Mouse (Mus musculus) kidney, postnatal 14 days (tissue): ENCODE data around the gene Irak3.
A peak's percentile ranks its signal among the peaks of the same experiment; 100 is the strongest.
"Not testable (repeated sequence)": the region's sequence is repeated elsewhere in the genome, so short reads cannot be mapped to it uniquely, and the experiment has no call there.

ENCODE experiments used
- DNase-seq: peaks from one replicate; pipeline ENCODE4 v3.0.0; 2022; ENCODE audit warnings: mixed read lengths

The Irak3 gene

GRCm38 (mm10) chr10:120201961-120202402 is at the start of gene Irak3:
TSS of gene Irak3 (minus strand) at chr10:120202130.
- DNase-seq: peak; percentile 85

DNA sequence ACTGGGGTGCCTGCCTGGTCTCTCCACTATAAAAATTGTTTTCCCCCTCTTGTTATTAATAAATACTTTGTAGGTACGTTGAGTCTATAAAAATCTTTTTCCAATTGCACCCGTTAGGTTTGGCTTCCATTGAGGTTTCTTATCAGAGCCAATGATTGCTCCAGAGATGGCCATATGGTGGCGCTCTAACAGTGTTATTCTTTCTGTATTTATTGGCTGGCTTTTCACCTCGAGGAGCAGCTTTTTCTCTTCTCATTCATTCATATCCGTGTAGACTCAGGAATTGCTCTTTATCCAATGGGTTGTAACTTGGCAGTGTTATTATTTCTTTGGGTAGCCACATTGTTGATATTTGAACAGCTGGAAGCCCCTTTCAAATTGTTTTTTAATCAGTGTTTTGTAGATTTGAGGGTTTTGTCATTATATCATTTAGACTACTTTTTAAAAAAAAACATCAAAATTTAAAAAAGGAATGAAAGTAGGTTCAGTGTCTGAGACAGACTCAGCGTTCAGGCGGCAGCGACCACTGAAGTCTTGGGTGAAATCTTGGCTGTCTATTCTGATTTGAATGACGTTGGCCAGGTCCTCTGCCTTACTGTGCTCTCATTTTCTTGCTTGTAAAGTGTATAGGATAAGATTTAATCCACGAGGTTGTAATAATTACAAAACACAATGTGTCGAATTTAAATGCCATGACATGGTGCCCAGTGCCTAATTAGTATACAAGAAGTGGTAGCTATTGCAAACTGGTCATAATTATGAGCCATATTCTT is 49.2 kb upstream of the Irak3 start:
- DNase-seq: no peak

DNA sequence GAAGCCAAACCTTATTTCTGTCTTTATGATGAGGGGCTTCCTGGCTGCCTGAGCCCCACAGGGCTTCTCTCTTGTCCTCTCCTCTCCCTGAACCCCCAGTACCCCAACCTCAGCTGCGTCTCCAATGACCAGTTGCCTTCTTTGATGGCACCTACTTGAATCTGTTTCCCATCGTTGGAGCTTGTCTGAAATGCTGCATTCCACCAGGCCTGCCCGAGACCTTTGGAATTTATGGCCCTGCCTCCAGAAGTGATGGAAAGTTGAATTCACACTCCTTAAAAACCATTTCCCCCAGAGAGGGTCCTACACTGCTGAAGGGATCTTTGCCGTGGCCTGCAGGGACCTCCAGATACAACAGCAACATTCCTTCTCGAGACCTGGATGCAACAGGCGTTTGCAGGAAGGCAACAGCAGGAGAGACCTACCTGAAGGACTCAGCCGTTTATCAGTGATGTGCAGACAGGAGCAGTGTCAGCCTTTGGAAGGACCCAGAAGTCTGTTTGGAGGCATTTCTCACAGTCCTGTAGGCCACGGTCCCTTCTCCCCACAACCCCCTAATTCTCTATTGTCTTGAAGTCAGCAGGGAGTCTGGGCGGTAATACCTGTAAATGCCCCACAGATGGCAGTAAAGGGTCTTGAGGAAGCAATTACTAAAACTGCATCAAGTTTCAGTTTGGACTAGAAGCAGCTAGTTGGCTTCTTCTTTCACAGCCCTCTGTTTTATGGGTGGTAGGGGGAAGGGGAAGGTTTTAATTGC is 45.2 kb upstream of the Irak3 start:
- DNase-seq: peak; percentile 64

DNA sequence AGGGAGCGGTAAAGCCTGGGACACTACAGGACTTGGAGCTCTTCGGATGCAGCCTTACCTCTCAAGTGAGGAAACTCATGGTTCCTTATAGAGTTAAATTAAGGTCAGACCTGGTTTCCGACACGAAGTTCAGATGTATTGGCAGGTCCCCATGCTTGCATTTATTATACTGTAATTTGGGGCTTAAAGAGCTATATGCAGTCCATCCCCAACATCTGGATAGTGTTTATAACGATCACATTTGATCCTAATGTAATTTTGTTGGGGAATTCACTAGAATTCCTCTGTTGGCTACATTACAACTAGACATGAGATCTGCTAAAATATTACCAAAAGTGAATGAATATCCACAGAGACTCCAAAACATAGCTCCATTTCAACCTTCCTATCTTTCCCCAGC is 43.8 kb upstream of the Irak3 start:
- no peak for DNase-seq

GRCm38 (mm10) chr10:120242421-120242820 is 40.5 kb upstream of the Irak3 start:
- no peak for DNase-seq

DNA sequence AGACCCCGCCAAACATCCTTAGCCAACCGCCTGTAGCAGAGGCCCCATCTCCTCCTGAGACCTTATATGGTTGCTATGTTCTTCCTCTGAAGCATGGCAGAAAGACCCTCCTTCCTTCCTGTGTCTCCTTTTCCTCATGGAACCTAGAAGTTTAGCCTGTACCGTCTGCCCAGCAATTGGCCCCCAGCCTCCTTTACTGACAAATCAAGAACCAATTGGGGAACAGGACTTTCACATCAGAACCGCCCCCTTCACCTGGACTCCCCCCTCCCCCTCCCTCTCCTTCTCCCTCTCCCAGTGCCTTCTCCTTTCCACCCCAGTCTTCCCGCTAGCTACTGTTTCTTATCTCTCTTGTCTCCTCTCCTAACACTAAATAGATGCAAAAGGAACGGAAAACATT is 37.5 kb upstream of the Irak3 start:
- no peak for DNase-seq

DNA sequence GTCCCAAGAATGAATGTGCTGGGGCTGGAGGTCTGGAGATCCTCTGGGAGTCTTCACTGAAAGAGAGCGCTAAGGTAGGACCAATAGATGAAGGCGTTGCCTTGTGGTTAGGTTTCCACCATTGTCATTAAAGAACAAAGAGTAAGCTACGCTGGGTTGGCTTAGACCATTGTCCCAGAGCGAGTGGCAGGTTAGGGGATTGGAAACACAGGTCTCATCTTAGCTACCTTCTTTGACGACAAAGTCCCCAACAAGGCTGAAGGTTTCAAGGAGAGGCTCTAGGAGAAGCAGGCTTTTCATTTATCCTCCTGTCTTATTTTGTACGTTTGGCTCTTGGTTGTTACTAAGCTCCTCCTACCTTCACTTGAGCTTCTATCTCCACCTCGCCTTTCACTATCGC is 36.3 kb upstream of the Irak3 start:
- DNase-seq: no peak

- no peak for DNase-seq
Observed at GRCm38 (mm10) chr10:120236855-120237254, 34.9 kb upstream of the Irak3 start.

DNA sequence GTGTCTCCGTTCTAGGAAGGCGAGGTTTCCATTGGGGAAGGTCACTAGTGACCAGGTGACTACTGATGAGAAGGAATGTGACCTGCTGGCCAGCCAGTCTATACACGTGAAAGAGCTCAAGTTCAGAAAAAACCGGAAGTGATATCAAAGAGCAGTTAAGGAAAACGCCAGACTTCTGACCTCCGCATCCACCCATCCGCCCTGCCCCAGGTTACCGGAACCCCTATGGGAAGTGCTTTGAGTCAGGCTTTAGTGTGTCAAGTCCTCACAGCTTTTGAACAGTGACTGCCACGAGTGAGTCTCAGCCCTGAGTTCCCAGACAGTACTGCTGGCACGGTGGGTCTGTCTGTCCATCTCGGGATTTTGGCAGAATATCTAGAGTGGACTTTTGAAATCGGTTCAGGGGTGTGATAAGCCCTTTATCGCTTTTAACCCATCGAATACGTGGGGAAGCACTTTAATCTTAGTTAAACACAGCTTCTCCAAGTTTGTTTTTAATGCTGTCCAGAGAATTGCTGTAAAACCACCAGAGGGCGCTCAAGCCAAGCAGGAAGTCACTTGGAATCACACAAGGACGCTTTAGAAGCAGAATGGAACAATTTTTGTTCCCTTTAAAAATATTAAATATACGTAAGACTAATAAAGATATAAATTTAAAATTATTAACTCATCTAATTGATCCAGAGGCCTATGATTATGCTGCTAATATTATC is 31.9 kb upstream of the Irak3 start:
- DNase-seq: peak; percentile 67

GRCm38 (mm10) chr10:120231718-120232117 is 29.8 kb upstream of the Irak3 start:
- peak; percentile 56 for DNase-seq

- DNase-seq: peak; percentile 91
Observed at GRCm38 (mm10) chr10:120226871-120227661, 25.1 kb upstream of the Irak3 start, which contains the start of gene Llph. TSS of gene Llph (plus strand) at chr10:120227070.

- DNase-seq: no peak
Observed at GRCm38 (mm10) chr10:120220776-120221175, 18.8 kb upstream of the Irak3 start.

DNA sequence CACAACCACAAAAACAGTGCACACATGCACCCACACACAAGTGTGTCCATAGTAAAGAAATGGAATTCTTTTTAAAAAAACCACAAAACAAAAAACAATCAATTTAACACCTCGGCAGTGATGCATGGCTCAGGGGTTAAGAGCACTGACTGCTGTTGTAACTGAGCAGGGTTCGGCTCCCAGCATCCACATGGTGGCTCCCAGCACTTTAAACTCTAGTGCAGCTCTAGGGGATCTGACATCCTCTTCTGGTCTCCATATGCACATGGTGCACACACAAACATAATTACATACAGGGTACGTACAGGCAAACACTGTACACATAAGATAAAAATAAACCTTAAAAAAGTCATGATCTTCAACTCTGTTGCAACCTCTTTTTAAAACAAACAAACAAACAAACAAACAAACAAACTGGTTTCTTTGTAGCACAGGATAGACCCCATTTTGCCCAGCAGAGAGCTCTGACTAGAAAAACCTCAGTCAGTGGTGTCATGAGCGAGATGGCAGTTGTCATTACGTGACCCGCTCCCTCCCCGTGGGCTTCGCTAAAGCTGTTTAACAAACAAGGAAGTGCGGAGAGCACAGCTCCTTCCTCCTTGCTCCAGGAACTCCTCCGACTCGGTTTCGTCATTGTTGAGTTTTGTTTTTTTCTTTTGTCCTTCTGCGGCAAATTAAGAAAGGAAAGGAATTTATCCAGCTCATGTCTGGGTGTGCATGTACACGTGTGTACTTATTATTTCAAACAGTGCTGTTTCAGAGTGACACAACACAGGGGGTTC is 17.8 kb upstream of the Irak3 start:
- no peak for DNase-seq

DNA sequence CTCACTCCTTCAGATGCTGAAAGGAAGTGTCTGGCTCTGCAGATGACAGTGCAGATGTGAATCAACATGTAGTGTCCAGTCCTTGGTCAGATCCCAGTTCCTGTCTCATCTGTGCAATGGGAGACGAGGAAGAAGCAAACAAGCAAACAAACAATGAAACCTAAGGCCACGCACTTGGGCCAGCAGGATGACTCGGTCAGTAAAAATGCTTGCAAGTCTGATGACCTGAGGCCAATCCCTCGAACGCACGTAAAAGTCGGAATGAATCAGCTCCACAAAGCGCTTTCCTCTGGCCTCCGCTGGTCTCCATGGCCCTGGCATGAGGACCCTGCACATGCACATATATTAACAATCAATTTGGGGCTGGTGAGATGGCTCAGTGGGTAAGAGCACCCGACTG is 17.1 kb upstream of the Irak3 start:
- DNase-seq: no peak

DNA sequence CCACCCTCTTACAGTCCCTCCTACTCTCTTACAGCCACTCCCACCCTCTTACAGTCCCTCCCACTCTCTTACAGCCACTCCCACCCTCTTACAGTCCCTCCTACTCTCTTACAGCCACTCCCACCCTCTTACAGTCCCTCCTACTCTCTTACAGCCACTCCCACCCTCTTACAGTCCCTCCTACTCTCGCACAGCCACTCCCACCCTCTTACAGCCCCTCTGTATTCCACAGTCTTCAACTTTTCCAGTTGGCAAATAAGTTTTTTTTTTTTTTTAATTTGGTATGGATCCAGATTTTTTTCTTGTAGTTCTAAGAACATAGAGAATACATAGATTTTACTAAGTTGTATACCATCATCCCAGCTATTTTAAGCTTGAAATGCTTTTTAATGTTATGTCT is 15.2 kb upstream of the Irak3 start:
- DNase-seq: not testable (repeated sequence)

DNA sequence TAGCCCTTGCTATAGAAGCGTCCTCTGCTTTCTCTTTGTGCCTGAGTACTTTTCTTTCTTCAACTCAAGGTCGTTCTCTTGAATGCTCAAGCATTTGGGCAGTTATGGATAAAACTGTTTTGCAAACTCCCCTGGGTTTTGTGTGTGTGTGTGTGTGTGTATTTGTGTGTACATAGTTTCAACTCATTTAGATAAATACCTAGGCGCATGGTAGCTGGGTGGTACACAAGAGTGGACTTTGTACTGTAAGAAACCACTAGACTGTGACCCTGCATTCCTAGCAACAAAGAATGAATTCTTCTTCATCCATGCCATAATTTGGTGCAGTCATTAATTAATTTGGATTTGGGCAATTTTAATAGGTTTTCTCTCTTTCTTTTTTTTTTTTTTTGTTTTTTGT is 8.2 kb upstream of the Irak3 start:
- peak; percentile 44 for DNase-seq

- no peak for DNase-seq
Observed at GRCm38 (mm10) chr10:120209539-120209925, 7.6 kb upstream of the Irak3 start.

DNA sequence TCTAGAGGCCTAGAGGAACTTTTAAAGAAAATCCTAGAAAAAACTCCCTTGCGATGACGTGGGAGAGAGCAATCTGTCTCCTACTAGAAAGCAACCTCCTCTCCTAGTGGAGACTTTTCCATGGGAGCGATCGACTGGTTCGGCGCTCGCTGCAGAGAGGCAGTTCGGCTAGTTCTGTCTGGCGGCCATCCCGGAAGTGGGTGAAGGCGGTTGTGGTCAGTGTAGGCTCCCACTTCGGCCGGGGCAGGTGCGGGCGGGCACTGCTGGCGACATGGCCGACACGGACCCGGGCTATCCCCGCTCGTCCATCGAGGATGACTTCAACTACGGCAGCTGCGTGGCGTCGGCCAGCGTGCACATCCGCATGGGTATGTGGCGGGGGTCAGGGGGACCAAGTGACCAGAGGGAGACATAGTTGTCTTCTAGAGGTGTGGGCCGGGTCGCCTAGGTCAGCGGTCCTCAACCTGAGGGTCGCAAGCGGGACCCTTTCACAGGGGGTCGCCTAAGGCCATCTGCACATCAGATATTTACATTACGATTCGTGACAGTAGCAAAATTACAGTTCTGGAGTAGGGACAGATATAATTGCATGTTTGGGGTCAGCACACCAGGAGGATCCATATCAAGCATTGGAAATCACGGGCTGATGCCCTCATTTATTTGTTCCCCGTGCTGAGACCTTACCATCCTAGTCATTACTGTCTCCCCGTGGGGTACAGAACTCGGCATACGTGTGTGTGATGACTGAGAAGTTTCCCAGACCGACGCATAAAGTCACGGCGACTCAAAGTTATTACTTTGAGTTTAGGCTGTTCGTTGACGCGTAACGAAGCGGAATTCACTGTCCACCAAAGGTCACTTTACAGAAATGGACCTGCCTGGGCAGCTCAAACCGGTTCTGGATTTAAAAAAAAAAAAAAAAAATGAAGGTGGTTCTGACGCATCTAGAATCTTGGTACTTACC is 6.9 kb upstream of the Irak3 start:
- DNase-seq: peak; percentile 93

DNA sequence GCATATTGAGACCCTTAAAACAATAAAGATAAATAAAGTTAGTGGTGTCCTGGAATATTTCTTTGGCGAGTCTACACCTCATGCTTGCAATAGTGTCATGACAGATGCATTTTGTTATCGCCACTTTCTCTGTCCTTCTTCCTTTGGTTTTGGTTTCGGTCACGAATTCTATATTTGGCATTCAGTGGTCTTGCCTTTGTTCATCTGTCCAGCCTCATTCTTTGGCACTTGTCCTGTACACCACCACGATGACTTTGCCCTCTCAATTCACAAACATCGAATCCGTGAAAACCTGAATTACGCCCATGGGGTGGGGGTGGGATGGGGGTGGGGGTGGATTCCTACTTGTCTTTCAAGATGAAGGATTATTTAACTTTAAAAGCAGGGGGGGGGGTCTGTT is 6.1 kb upstream of the Irak3 start:
- DNase-seq: no peak

- DNase-seq: no peak
Observed at GRCm38 (mm10) chr10:120204591-120205210, 2.8 kb upstream of the Irak3 start.
